Mouse (Mus musculus): ENCODE data around the gene Akr1c13. TPM values are rescaled to one million over a fixed set of nuclear protein-coding genes. Genes with fewer than 3 reads are reported as not detected.

The Akr1c13 gene
- polyA plus RNA-seq, 1 experiment from 2014 or later, result 1.8 TPM

Other genes starting within 250 kb of the Akr1c13 start
- not detected in 2 replicates for gene Ucn3, start 245.8 kb upstream of the Akr1c13 start, polyA plus RNA-seq (2015; fragmentation: Nextera tagmentation; extraction: Ambion mirVana)
- gene Akr1c14, start 142.1 kb upstream of the Akr1c13 start, polyA plus RNA-seq (2015; fragmentation: Nextera tagmentation; extraction: Ambion mirVana), result 0.52 and 1.1 TPM in 2 replicates
- not detected in 2 replicates for gene Akr1c18, start 40.5 kb upstream of the Akr1c13 start, polyA plus RNA-seq (2015; fragmentation: Nextera tagmentation; extraction: Ambion mirVana)
- gene Akr1c19, start 37.5 kb downstream of the Akr1c13 start, polyA plus RNA-seq (2015; fragmentation: Nextera tagmentation; extraction: Ambion mirVana), result 7.2 and 8.3 TPM in 2 replicates
- gene Akr1c12, start 88.3 kb downstream of the Akr1c13 start, polyA plus RNA-seq (2015; fragmentation: Nextera tagmentation; extraction: Ambion mirVana), result 0.15 TPM in 1 of 2 replicates, not detected in the other
- gene Akr1c6, start 243.2 kb downstream of the Akr1c13 start, polyA plus RNA-seq (2015; fragmentation: Nextera tagmentation; extraction: Ambion mirVana), result not detected in 2 replicates

All from midbrain, embryonic 15.5 days (tissue).